ENCODE assay signal across 10 mouse cellular contexts in the genomic region with DNA sequence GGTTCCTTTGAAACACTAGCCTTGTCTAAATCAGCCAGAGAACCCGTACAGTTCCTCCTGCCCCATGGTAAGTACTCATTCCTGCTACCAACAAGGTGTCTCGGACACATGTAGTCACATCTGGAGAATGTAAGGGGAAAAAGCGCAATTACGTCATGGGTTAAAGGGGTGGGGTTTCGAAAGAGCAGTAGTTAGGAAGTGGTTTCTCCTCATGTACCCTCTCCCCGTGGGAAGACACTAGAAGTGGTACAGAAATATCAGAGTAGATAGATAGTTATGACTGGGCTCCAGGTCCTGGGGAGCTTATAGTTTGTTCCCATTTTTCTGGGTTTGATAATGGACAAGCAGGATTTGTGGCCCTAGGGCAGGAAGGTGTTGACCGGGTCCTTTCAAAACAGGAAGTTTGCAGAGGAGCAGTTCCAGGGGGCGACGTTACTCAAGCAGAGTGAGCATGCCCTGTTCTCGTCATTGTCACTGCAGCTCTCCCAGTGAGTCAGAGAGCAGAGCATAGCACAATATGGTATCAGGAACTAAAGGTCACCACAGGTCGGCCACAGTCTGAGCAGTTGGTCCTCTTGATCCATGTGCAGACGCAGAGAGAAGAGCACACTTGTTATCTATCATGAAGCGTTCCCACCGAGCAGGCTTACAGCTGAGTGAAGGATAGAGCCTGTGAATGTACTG. TPM values are rescaled to one million over a fixed set of nuclear protein-coding genes. Genes with fewer than 3 reads are reported as not detected.
DNase-seq lines count a peak whose midpoint lies in the region; ATAC-seq lines count a peak whose summit lies in the region.
"Had no signal": no experiment of that assay in that cellular context is flagged by ENCODE, and none has a peak within 500 bp of the region (broad histone marks: within the 10 kb centered on the region; RNA-seq: fewer than 3 reads in every experiment).

No protein-coding gene starts in this region.

- peak; percentile 10 for DNase-seq in adrenal gland, postnatal 25 days
- DNase-seq in adrenal gland, postnatal 10 days, result no peak
- DNase-seq in liver, embryonic 11.5 days (ENCODE audit: low spot score), result no peak
- no peak for DNase-seq in liver
- DNase-seq in cerebellum, postnatal 36 days, result no peak
- no peak for DNase-seq in layer of hippocampus, adult 9-10 months (ENCODE audit: low spot score)
- DNase-seq: heart, adult 2 months; layer of hippocampus, adult 9-11 months had no signal

- no peaks in the 10 kb centered on the region for H3K27me3 ChIP-seq in liver, embryonic 11.5 days (replicated peaks; ENCODE audit: control insufficient read depth, insufficient read depth, low read length)

- 47% methylated on average over 14 of the region's 14 CpGs for WGBS in liver, embryonic 11.5 days

- H3K4me3 ChIP-seq in liver, embryonic 11.5 days (ENCODE audit: low read depth, low read length), result no peak overlapping the region
- H3K4me3 ChIP-seq: heart, adult 2 months had no signal

- no peaks in the 10 kb centered on the region for H3K4me1 ChIP-seq in liver, embryonic 11.5 days (replicated peaks; ENCODE audit: control insufficient read depth, insufficient read depth, low read length)

- H3K9ac ChIP-seq in liver, embryonic 11.5 days (ENCODE audit: low read depth, low read length), result no peak overlapping the region

- peak; percentile 56; the same call in 1 of the 2 replicates for ATAC-seq in liver, embryonic 11.5 days (replicated peaks; ENCODE audit: low FRiP score)
- ATAC-seq in common myeloid progenitor, adult 5-6 weeks (replicated peaks; ENCODE audit: low read depth, poor library complexity, severe bottlenecking), result peak; percentile 82
- ATAC-seq in monocyte, adult 5-6 weeks (replicated peaks; ENCODE audit: insufficient number of reproducible peaks, low FRiP score, low TSS enrichment, poor library complexity, severe bottlenecking), result peak; percentile 33; the same call in 1 of the 2 replicates

- no peak overlapping the region for H3K4me2 ChIP-seq in liver, embryonic 11.5 days

- H3K36me3 ChIP-seq in liver, embryonic 11.5 days (ENCODE audit: control insufficient read depth, insufficient read depth, low read length), result 0 out of 2 replicates have a peak, but pooled peaks cover 2% of the 10 kb centered on the region

- no peak overlapping the region for H3K27ac ChIP-seq in liver, embryonic 11.5 days (ENCODE audit: low read depth, low read length)
- H3K27ac ChIP-seq: heart, adult 2 months had no signal

- H3K9me3 ChIP-seq in liver, embryonic 11.5 days (ENCODE audit: control insufficient read depth, low read length), result no peaks in the 10 kb centered on the region

RNA-seq across cellular contexts. Expression of a gene that starts 30.1 kb away (rescaled TPM):
- 50.8 and 59.9 TPM in 2 replicates for total RNA-seq in adrenal gland, postnatal 25 days (2021)
- 10 to 100 TPM; 88.9 to 98.2 TPM for total RNA-seq in adrenal gland, postnatal 10 days (2021)
- 33.3 and 37.3 TPM in 2 replicates for polyA plus RNA-seq in liver, embryonic 11.5 days (2014; fragmentation: Nextera tagmentation; extraction: Ambion mirVana)
- 30.8 and 47.0 TPM in 2 replicates for total RNA-seq in common myeloid progenitor, adult 5-6 weeks (2017)
- 6.7 to 45.6 TPM (median 20.7 TPM) in 3 replicates for total RNA-seq in monocyte, adult 5-6 weeks (2017)
